Mouse (Mus musculus): ENCODE data around the gene Ccdc162. TPM values are rescaled to one million over a fixed set of nuclear protein-coding genes. Genes with fewer than 3 reads are reported as not detected.

The Ccdc162 gene
- polyA plus RNA-seq, 1 experiment from 2014 or later: 1.4 TPM

DNA sequence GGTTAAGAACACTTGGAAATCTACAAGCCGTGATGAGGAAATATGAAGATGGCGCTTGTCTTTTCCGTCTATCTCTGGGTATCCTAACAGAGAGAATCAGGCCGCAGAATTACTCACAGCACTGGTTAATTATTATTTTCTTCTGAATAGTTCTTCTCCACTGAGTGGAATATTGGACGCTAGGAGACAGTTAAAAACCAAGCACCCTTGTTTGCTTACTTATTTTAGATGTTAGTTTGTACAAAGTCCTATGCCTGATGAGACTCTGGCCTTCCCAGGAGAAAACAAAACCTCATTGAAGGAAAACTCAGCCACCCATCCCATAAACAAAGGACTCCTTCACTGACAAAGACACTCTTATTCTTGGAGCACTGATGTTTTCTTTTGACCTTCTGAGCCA is 104.5 kb downstream of the Ccdc162 start:
- Histone ChIP-seq H3K9me3 (replicated peaks) (no peaks in the 10 kb centered on the region), H3K9ac (no peak overlapping the region), H3K4me2 (replicated peaks) (no peak overlapping the region), H3K4me1 (no peaks in the 10 kb centered on the region), H3K27me3 (no peaks in the 10 kb centered on the region), H3K36me3 (no peaks in the 10 kb centered on the region), H3K4me3 (no peak overlapping the region), H3K27ac (no peak overlapping the region)
- WGBS: 78% methylated on average over 5 of the region's 5 CpGs
- no peak for ATAC-seq (ENCODE audit: low FRiP score)

DNA sequence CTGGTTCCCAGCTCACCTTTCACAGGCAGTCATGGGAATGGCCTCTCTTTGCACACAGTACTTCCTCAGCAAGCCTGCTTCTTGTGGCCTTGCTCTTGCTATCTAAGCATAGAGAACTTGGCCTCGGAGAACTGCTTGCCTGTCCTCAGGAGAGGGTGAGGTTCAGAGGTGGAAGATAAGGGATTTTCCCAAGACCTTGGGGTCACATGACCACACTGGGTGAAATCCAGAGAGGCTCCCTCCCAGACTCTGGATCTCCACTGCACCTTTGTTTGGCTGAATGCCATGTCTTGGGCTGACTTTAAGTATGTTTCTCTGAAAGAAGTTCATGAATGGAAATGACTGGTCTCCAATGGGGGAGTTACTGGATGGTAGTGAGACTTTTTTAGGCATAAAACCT is 107.0 kb downstream of the Ccdc162 start:
- no peaks in the 10 kb centered on the region for H3K27me3 ChIP-seq
- no peak for ATAC-seq (ENCODE audit: low FRiP score)
- H3K27ac ChIP-seq: no peak overlapping the region
- no peaks in the 10 kb centered on the region for H3K4me1 ChIP-seq
- no peak overlapping the region for H3K9ac ChIP-seq
- H3K4me2 ChIP-seq (replicated peaks): no peak overlapping the region
- no peaks in the 10 kb centered on the region for H3K36me3 ChIP-seq
- WGBS: 85% methylated on average over 1 of the region's 1 CpGs
- H3K9me3 ChIP-seq (replicated peaks): no peaks in the 10 kb centered on the region
- no peak overlapping the region for H3K4me3 ChIP-seq

DNA sequence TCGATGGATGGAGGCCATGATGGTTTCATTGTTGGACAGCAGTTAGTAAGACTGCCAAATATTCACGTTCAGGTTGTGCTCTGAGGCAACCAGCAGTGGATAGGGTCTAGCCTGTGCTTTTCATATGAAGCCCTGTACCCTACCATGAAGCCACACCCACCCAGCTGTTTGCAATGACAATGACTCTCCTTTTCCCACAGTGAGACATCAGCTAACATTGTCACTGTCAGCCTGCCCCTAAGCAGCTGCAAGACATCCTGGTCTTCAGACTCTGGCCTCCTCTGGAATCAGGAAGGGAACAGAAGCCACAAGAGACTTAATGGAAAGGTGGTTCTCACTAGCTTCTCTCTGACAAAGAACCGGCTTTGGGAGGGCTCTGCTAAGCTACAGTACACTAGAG is 107.9 kb downstream of the Ccdc162 start:
- WGBS: 89% methylated on average over 3 of the region's 3 CpGs
- ATAC-seq (ENCODE audit: low FRiP score): no peak

DNA sequence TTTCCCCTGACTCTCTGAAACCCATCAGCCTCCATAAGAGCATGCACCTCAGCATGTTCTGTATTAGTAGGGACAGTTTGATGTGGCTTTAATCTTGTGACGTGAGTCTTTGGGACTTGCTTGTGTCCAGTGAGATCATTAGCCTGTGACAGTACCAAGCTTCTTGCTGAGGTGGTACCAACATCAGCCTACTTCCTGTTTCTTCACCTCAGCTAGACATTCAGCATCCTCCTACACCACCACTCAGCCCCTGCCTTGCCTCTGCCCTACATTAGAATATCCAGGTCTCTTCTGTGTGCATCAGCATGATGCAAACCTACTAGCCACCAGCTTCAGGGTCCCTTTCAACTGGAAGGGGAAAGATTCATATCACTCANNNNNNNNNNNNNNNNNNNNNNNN is 113.8 kb downstream of the Ccdc162 start:
- no peak overlapping the region for H3K9ac ChIP-seq
- H3K36me3 ChIP-seq: no peaks in the 10 kb centered on the region
- H3K4me3 ChIP-seq: no peak overlapping the region
- WGBS: 88% methylated on average over 1 of the region's 1 CpGs
- no peaks in the 10 kb centered on the region for H3K9me3 ChIP-seq (replicated peaks)
- no peak for ATAC-seq (ENCODE audit: low FRiP score)
- no peak overlapping the region for H3K4me2 ChIP-seq (replicated peaks)
- H3K27me3 ChIP-seq: no peaks in the 10 kb centered on the region
- no peaks in the 10 kb centered on the region for H3K4me1 ChIP-seq
- no peak overlapping the region for H3K27ac ChIP-seq

More for the DNA sequence above, 107.9 kb downstream of the Ccdc162 start:
- Histone ChIP-seq H3K4me1 (no peaks in the 10 kb centered on the region), H3K27me3 (no peaks in the 10 kb centered on the region), H3K4me2 (replicated peaks) (no peak overlapping the region), H3K27ac (no peak overlapping the region), H3K36me3 (no peaks in the 10 kb centered on the region), H3K4me3 (no peak overlapping the region), H3K9ac (no peak overlapping the region), H3K9me3 (replicated peaks) (no peaks in the 10 kb centered on the region)

DNA sequence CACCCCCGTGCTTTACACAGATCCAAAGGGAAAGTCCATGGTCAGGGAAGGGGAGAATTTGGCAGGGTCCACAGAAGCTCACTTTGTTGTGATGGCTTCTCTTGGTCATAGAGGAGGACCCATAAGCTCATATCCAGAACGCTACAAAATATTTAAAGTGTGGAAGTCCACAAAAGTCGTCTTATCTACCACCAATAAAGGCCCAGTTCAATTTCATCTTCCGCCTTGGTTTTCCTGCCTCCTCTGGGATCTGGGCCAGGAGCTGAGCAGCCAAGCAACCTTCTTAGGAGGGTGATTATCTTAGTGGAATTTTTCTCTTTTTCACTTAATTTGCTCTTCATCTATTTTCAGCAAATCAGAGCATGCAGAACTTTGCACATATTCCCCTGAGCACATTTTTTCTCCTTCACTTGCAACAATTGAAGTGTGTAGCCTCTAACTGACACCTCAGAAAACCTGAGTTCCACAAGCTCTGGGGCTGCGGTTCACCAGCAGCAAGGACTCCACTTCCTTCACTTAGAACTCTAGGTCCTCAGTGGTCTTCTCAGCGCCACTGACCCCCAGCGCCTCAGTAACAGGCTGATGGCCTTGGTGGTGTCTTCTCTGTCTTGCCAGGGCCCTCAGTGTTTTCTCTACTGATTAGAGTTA is 114.4 kb downstream of the Ccdc162 start:
- no peak for ATAC-seq (ENCODE audit: low FRiP score)
- WGBS: 84% methylated on average over 7 of the region's 7 CpGs
- H3K36me3 ChIP-seq: no peaks in the 10 kb centered on the region
- no peak overlapping the region for H3K27ac ChIP-seq
- H3K4me1 ChIP-seq: no peaks in the 10 kb centered on the region
- H3K9ac ChIP-seq: no peak overlapping the region
- H3K9me3 ChIP-seq (replicated peaks): no peaks in the 10 kb centered on the region
- H3K4me3 ChIP-seq: no peak overlapping the region
- H3K27me3 ChIP-seq: no peaks in the 10 kb centered on the region
- H3K4me2 ChIP-seq (replicated peaks): no peak overlapping the region

DNA sequence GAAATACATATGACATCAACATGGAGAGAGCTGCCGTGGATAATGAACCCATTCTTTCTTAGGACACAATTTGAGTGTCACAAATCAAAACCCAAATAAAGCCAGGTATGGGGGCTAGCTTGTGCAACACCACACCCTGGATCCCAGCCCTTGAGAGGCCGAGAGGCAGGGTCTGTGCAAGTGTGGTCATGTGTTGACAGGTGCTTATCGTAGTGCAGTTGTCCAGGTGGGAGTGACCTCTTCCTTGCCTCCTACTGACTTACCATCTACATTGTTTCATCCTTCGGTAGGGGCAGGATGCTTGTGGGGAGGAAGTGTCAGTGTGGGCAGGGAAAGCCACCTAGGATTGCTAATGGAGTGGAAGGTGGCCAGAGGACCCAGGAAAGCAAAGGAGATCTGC is 115.1 kb downstream of the Ccdc162 start:
- no peaks in the 10 kb centered on the region for H3K27me3 ChIP-seq
- no peak overlapping the region for H3K4me3 ChIP-seq
- no peak overlapping the region for H3K9ac ChIP-seq
- H3K9me3 ChIP-seq (replicated peaks): no peaks in the 10 kb centered on the region
- 81% methylated on average over 4 of the region's 4 CpGs for WGBS
- H3K4me2 ChIP-seq (replicated peaks): no peak overlapping the region
- H3K4me1 ChIP-seq: no peaks in the 10 kb centered on the region
- no peak for ATAC-seq (ENCODE audit: low FRiP score)
- H3K36me3 ChIP-seq: no peaks in the 10 kb centered on the region
- H3K27ac ChIP-seq: no peak overlapping the region

DNA sequence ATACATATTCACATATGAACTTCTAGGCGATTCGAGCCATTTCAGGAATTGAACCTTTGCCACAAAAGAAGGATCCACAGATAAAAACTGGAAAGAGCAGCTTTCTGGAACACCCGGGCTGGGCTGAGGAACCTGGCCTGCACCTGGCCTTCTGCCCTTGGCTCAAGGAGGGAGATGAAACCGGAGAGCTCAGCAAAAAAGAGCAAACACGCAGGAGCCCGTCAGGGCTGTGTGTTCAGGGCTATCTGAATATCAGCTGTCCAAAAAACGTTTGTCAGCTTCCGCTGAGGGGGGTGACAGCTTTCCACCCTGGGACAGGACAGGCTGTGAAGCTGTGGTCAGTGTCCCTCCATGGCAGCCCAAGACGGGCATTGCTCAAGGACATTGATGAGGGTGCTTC is 117.4 kb downstream of the Ccdc162 start:
- Histone ChIP-seq H3K27ac (no peak overlapping the region), H3K4me3 (no peak overlapping the region), H3K9me3 (replicated peaks) (no peaks in the 10 kb centered on the region), H3K4me1 (no peaks in the 10 kb centered on the region), H3K4me2 (replicated peaks) (no peak overlapping the region), H3K9ac (no peak overlapping the region), H3K36me3 (no peaks in the 10 kb centered on the region), H3K27me3 (no peaks in the 10 kb centered on the region)
- ATAC-seq (ENCODE audit: low FRiP score): no peak
- 81% methylated on average over 9 of the region's 9 CpGs for WGBS

DNA sequence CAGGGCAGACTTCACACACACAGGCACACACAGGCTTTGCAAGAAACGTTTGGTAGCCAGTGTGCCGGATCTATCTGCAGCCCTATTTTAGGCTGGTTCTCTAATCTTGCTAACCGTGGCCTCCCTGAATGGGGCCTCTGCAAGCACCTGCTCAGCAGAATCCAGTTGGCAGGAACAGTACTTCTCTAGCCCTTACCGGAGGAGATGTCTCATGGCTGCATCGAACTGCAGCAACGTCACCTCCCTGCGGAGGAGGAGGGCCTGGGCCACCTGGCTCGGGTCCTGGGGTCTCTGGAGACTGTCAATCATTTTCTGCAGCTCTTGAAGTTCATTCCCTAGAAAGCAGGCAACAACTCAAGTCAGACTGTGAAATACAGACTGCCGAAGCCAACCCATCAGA is 118.2 kb downstream of the Ccdc162 start:
- no peak overlapping the region for H3K9ac ChIP-seq
- no peak overlapping the region for H3K4me2 ChIP-seq (replicated peaks)
- H3K9me3 ChIP-seq (replicated peaks): no peaks in the 10 kb centered on the region
- no peak overlapping the region for H3K27ac ChIP-seq
- H3K4me1 ChIP-seq: no peaks in the 10 kb centered on the region
- H3K4me3 ChIP-seq: no peak overlapping the region
- ATAC-seq (ENCODE audit: low FRiP score): no peak
- WGBS: 65% methylated on average over 9 of the region's 9 CpGs
- H3K36me3 ChIP-seq: no peaks in the 10 kb centered on the region
- H3K27me3 ChIP-seq: no peaks in the 10 kb centered on the region

DNA sequence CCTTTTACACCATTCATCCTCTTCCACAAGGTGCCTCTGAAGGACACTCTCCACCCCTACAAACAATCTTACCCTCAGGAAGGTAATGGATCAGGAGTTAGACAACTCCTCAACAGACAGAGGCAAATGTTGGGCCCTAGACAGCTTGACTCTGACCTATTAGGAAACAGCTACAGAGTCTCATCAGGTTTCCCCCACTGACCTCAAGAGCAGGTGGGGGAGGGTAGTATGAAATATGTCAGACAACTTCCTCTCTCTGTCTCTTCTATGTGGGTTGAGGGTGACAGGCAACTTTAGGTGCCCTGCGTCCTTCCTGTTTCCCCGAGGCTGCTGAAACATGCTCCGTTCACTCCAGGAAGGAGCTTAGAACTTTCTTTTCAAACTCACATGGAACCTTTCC is 120.9 kb downstream of the Ccdc162 start:
- no peak for ATAC-seq (ENCODE audit: low FRiP score)
- Histone ChIP-seq H3K9me3 (replicated peaks) (no peaks in the 10 kb centered on the region), H3K4me2 (replicated peaks) (no peak overlapping the region), H3K36me3 (no peaks in the 10 kb centered on the region), H3K9ac (no peak overlapping the region), H3K27me3 (no peaks in the 10 kb centered on the region), H3K27ac (no peak overlapping the region), H3K4me1 (no peaks in the 10 kb centered on the region), H3K4me3 (no peak overlapping the region)
- WGBS: 92% methylated on average over 3 of the region's 3 CpGs

DNA sequence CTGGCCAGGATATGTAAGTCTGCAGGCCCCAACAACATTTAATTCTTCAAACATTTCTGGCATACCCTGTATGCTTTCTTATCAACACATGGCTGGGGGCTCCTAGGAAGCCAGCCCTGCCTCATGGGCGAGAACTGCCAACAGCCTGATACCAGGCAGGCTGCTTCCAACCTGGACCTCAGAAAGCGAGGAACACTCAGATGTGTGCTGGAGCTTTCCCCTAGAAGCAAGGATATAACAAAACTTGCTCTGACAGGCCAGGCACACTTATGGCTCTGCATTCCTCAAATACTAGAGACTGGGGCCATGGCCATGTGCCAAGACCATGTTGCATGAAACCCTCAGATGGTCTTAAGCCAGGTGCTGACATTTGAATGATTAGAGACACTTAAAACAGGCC is 121.5 kb downstream of the Ccdc162 start:
- Histone ChIP-seq H3K4me1 (no peaks in the 10 kb centered on the region), H3K27ac (no peak overlapping the region), H3K4me2 (replicated peaks) (no peak overlapping the region), H3K36me3 (no peaks in the 10 kb centered on the region), H3K9ac (no peak overlapping the region), H3K9me3 (replicated peaks) (no peaks in the 10 kb centered on the region), H3K4me3 (no peak overlapping the region), H3K27me3 (no peaks in the 10 kb centered on the region)
- no peak for ATAC-seq (ENCODE audit: low FRiP score)
- WGBS: 78% methylated on average over 2 of the region's 2 CpGs

DNA sequence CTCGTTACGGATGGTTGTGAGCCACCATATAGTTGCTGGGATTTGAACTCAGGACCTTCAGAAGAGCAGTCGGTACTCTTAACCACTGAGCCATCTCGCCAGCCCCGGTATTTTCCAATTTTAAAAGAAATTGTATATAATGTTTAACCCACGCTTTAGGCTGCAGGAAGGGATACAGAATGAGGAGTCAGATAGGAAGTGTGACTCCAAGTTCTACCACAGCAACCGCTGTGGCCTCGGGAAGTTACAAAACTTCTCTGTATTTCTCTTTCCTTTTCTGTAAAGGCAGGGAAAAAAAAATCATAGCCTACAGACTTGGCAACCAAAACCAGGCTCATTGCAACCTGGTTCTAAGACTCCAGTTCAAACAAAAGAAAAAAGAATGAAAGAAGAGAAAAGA is 122.0 kb downstream of the Ccdc162 start:
- H3K27me3 ChIP-seq: no peaks in the 10 kb centered on the region
- no peak for ATAC-seq (ENCODE audit: low FRiP score)
- H3K4me1 ChIP-seq: no peaks in the 10 kb centered on the region
- H3K9me3 ChIP-seq (replicated peaks): no peaks in the 10 kb centered on the region
- H3K9ac ChIP-seq: no peak overlapping the region
- no peak overlapping the region for H3K4me2 ChIP-seq (replicated peaks)
- no peak overlapping the region for H3K4me3 ChIP-seq
- H3K27ac ChIP-seq: no peak overlapping the region
- 90% methylated on average over 8 of the region's 8 CpGs for WGBS
- H3K36me3 ChIP-seq: no peaks in the 10 kb centered on the region

DNA sequence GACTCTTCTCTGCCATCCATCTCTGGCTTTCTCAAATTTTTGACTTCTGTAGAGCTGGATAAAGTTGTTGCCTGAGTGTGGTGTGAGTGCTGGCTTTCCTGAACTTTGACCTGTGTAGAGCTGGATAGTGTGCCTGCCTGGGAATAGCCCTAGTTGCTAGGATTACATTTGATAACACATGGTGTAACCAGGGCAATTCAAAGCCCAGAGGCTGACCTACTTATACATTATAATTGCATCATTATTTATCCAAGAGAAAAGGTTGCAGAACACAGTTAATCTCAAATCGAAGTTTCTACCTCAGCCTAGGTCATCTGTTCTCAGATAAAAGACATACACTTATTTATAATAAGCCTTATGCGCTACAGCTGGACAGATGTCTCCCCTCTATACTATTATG is 127.8 kb downstream of the Ccdc162 start:
- Histone ChIP-seq H3K9me3 (replicated peaks) (no peaks in the 10 kb centered on the region), H3K9ac (no peak overlapping the region), H3K27ac (no peak overlapping the region), H3K4me2 (replicated peaks) (no peak overlapping the region), H3K27me3 (no peaks in the 10 kb centered on the region), H3K4me1 (no peaks in the 10 kb centered on the region), H3K36me3 (no peaks in the 10 kb centered on the region), H3K4me3 (no peak overlapping the region)
- no peak for ATAC-seq (ENCODE audit: low FRiP score)
- WGBS: 91% methylated on average over 2 of the region's 2 CpGs

DNA sequence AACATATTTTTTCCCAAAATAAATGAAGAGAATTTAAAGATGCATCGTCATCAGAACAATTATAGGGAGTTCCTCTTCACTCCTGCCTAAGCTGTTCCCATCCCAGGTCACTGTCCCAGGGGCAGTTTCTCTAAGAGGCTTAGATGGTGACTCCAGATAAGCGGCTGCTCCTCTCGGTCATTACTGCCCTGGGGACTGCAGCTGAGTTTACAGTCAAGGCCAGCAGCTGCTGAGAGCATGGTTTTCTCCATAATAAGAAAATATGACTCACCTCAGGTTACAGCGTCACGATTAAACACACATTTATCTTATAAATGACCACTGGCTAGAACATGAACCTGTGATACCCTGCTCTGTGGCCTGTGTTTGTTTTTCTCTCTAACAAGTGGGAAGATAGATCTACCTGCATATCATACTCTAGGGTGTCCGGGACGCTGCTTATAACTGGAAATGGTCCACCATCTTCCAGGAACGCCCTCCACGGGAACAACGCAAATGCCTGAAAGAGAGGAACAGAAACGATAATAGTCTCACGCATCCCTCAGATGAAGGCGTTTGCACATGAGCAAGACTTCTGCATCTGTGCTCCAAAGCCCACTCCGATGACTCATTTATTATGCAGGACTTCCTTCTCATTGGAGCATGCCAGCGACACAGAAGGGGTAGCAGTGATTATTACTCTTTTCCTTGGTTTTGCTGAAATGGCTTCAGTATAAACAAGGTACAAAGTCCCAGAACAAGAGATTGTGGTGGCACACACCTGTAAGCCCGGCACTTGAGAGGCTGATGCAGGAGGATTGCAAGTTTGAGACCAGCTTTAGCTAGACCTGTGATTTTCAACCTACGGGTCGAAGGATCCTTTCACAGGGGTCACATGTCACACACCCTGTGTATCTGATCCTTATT is 129.2 kb downstream of the Ccdc162 start:
- peaks cover 7% of the 10 kb centered on the region; the same call in 1 of the 2 replicates for H3K4me1 ChIP-seq
- no peak overlapping the region for H3K4me3 ChIP-seq
- WGBS: 88% methylated on average over 18 of the region's 18 CpGs
- H3K27ac ChIP-seq: no peak overlapping the region
- no peak overlapping the region for H3K4me2 ChIP-seq (replicated peaks)
- no peaks in the 10 kb centered on the region for H3K27me3 ChIP-seq
- no peaks in the 10 kb centered on the region for H3K36me3 ChIP-seq
- no peak for ATAC-seq (ENCODE audit: low FRiP score)
- no peak overlapping the region for H3K9ac ChIP-seq
- H3K9me3 ChIP-seq (replicated peaks): no peaks in the 10 kb centered on the region
